26 mouse cellular contexts compared by ENCODE assay signal in the genomic region with DNA sequence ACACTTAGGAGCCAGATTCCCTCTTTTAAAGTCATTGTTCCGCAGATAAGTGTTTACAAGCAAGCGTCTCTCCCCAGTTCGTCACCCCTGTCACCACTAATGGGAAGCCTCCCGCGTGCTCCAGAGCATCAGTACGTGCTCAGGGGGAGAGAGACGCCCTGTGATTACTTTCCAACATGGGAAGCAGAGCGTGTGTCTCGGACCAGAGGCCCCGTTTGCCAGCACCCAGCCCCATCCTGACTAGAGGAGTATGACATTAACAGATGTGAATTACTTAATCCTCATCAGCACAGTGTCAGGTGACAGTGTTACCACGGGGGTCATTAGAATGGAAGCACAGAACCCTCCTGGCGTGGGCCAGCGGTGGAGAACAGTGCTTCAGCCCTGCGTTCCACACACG. TPM values are rescaled to one million over a fixed set of nuclear protein-coding genes. Genes with fewer than 3 reads are reported as not detected.
DNase-seq lines count a peak whose midpoint lies in the region; ATAC-seq and TF ChIP-seq lines count a peak whose summit lies in the region.
"Had no signal": no experiment of that assay in that cellular context is flagged by ENCODE, and none has a peak within 500 bp of the region (broad histone marks: within the 10 kb centered on the region; RNA-seq: fewer than 3 reads in every experiment).

No protein-coding gene starts in this region.

- H3K36me3 ChIP-seq in heart, adult 2 months (ENCODE audit: control insufficient read depth, insufficient read depth, low read length) = no peaks in the 10 kb centered on the region; the same call in none of the 2 replicates
- peaks cover 46% of the 10 kb centered on the region for H3K36me3 ChIP-seq in heart, embryonic 12.5 days
- H3K36me3 ChIP-seq: liver, embryonic 15.5 days had no signal

- peak; percentile 99 for TF ChIP-seq EP300 in heart, adult 2 months (IDR thresholded peaks at IDR 0.05; ENCODE audit: insufficient read depth, low read depth, low read length)

- peak overlapping the region; percentile 55 for H3K27ac ChIP-seq in gastrocnemius, adult 2 months
- peak overlapping the region; percentile 79 for H3K27ac ChIP-seq in heart, adult 2 months
- no peak overlapping the region for H3K27ac ChIP-seq in heart, embryonic 12.5 days (ENCODE audit: poor library complexity, severe bottlenecking)
- H3K27ac ChIP-seq: forebrain, embryonic 13.5 days; hindbrain, embryonic 10.5 days; hindbrain, embryonic 15.5 days; kidney, embryonic 15.5 days; left cerebral cortex, adult 2 months; limb, embryonic 12.5 days; liver, embryonic 15.5 days; lung, embryonic 15.5 days; neural tube, embryonic 12.5 days; stomach, embryonic 15.5 days had no signal

- no peak for TF ChIP-seq CTCF in gastrocnemius, adult 2 months (IDR thresholded peaks at IDR 0.05)
- TF ChIP-seq CTCF in heart, adult 2 months (IDR thresholded peaks at IDR 0.05) = no peak

- ATAC-seq in heart, embryonic 12.5 days (ENCODE audit: insufficient number of reproducible peaks, low FRiP score) = no peak
- no peak for ATAC-seq in activated CD4-positive, CD25-positive, alpha-beta regulatory T cell, adult 4 months
- ATAC-seq: forebrain, embryonic 13.5 days had no signal

- DNase-seq in gastrocnemius, adult 2 months = peak; percentile 36
- DNase-seq in gastrocnemius, postnatal 10 days = no peak
- DNase-seq in heart, adult 2 months = peak; percentile 46 to 76
- peak; percentile 36 to 48 for DNase-seq in heart, postnatal 10 days
- no peak for DNase-seq in urinary bladder, postnatal 36 days (ENCODE audit: low spot score in 2 of 2)
- DNase-seq: adrenal gland, postnatal 10 days; cerebellum, adult 11 months; cerebellum, adult 9-10 months; cerebellum, postnatal 36 days; kidney, adult 18-20 months; kidney, postnatal 25 days had no signal

- WGBS in heart, adult 2 months = 59% methylated on average over 15 of the region's 15 CpGs
- WGBS in heart, embryonic 12.5 days = 89% methylated on average over 15 of the region's 15 CpGs

- no peaks in the 10 kb centered on the region for H3K79me2 ChIP-seq in heart, adult 2 months (replicated peaks; ENCODE audit: control insufficient read depth, insufficient read depth, low read length)

- no peak overlapping the region for H3K9ac ChIP-seq in heart, adult 2 months (ENCODE audit: low read depth, low read length)
- H3K9ac ChIP-seq in heart, embryonic 12.5 days = no peak overlapping the region
- H3K9ac ChIP-seq: forebrain, embryonic 13.5 days; hindbrain, embryonic 15.5 days; kidney, embryonic 15.5 days; limb, embryonic 12.5 days; liver, embryonic 15.5 days; lung, embryonic 15.5 days; neural tube, embryonic 12.5 days; stomach, embryonic 15.5 days had no signal

- no peaks in the 10 kb centered on the region for H3K9me3 ChIP-seq in heart, embryonic 12.5 days (replicated peaks)
- H3K9me3 ChIP-seq: forebrain, embryonic 13.5 days; hindbrain, embryonic 15.5 days; kidney, embryonic 15.5 days; liver, embryonic 15.5 days; lung, embryonic 15.5 days; neural tube, embryonic 12.5 days; stomach, embryonic 15.5 days had no signal

- H3K4me2 ChIP-seq in heart, embryonic 12.5 days = no peak overlapping the region
- H3K4me2 ChIP-seq: forebrain, embryonic 13.5 days; hindbrain, embryonic 15.5 days; kidney, embryonic 15.5 days; limb, embryonic 12.5 days; liver, embryonic 15.5 days; lung, embryonic 15.5 days; midbrain, embryonic 11.5 days; neural tube, embryonic 12.5 days; stomach, embryonic 15.5 days had no signal

- H3K4me1 ChIP-seq in heart, adult 2 months (ENCODE audit: control insufficient read depth, insufficient read depth, low read length) = peaks cover 19% of the 10 kb centered on the region
- H3K4me1 ChIP-seq in heart, embryonic 12.5 days (replicated peaks) = peaks cover 18% of the 10 kb centered on the region
- H3K4me1 ChIP-seq: hindbrain, embryonic 15.5 days; liver, embryonic 15.5 days; neural tube, embryonic 12.5 days; stomach, embryonic 15.5 days had no signal

- intact Hi-C loops in gastrocnemius, adult 2 months (cut with DNase I) = loop anchor here (5.0 kb wide), 2 partner anchors 86 to 141 kb away; partner anchors contain the start of genes Exoc8 and Sprtn
- intact Hi-C loops in heart, adult 2 months (cut with DNase I) = loop anchor here (2.0 kb wide), 2 partner anchors 14 to 86 kb away; no protein-coding TSS in a partner anchor
- intact Hi-C loops in heart, postnatal 10 days (cut with DNase I) = no loop called here

- H3K27me3 ChIP-seq in heart, adult 2 months (ENCODE audit: control insufficient read depth, insufficient read depth, low read length) = no peaks in the 10 kb centered on the region
- no peaks in the 10 kb centered on the region for H3K27me3 ChIP-seq in heart, embryonic 12.5 days (replicated peaks)
- H3K27me3 ChIP-seq: forebrain, embryonic 13.5 days; hindbrain, embryonic 15.5 days; kidney, embryonic 15.5 days; limb, embryonic 12.5 days; liver, embryonic 15.5 days; lung, embryonic 15.5 days; neural tube, embryonic 12.5 days; stomach, embryonic 15.5 days had no signal

- H3K4me3 ChIP-seq in gastrocnemius, adult 2 months = no peak overlapping the region
- H3K4me3 ChIP-seq in heart, adult 2 months = no peak overlapping the region
- H3K4me3 ChIP-seq in heart, embryonic 12.5 days = no peak overlapping the region
- H3K4me3 ChIP-seq: forebrain, embryonic 13.5 days; hindbrain, embryonic 10.5 days; hindbrain, embryonic 15.5 days; kidney, embryonic 15.5 days; left cerebral cortex, adult 2 months; limb, embryonic 12.5 days; liver, embryonic 15.5 days; lung, embryonic 15.5 days; myocyte; neural tube, embryonic 12.5 days; stomach, embryonic 15.5 days had no signal

- no peak for TF ChIP-seq POLR2A in heart, adult 2 months (IDR thresholded peaks at IDR 0.05; ENCODE audit: insufficient read depth, low read depth, low read length)

RNA-seq across cellular contexts. Expression of gene Disc1, which starts 15.3 kb away (rescaled TPM):
- 1 to 10 TPM in 1 of 2 experiments, under 1 TPM in 1; 0.84 to 1.3 TPM for total RNA-seq in gastrocnemius, adult 2 months (2021)
- 1 to 10 TPM; 2.6 to 4.0 TPM for total RNA-seq in gastrocnemius, postnatal 10 days (2021)
- 1 to 10 TPM; 2.2 to 2.3 TPM for total RNA-seq in heart, adult 2 months (2021)
- 1.1 and 1.3 TPM in 2 replicates for polyA plus RNA-seq in heart, adult 2 months (2012; rRNA removed)
- 2.3 and 2.5 TPM in 2 replicates for polyA plus RNA-seq in heart, embryonic 12.5 days (2016; fragmentation: Nextera tagmentation; extraction: Ambion mirVana)
- 1 to 10 TPM; 4.1 to 4.3 TPM for total RNA-seq in heart, postnatal 10 days (2021)
- polyA plus RNA-seq in activated CD4-positive, CD25-positive, alpha-beta regulatory T cell, adult 4 months (2017; shearing (Covaris generic)) = under 1 TPM; 0.37 to 0.56 TPM
- total RNA-seq: G1E had no signal
- polyA plus RNA-seq: G1E had no signal

RNA-seq across cellular contexts. Expression of gene Tsnax, which starts 25.9 kb away (rescaled TPM):
- total RNA-seq in gastrocnemius, adult 2 months (2021) = 10 to 100 TPM; 74.2 to 82.9 TPM
- total RNA-seq in gastrocnemius, postnatal 10 days (2021) = 10 to 100 TPM; 74.9 to 76.4 TPM
- total RNA-seq in heart, adult 2 months (2021) = 10 to 100 TPM; 66.3 to 73.1 TPM
- 43.2 and 78.8 TPM in 2 replicates for polyA plus RNA-seq in heart, adult 2 months (2012; rRNA removed)
- polyA plus RNA-seq in heart, embryonic 12.5 days (2016; fragmentation: Nextera tagmentation; extraction: Ambion mirVana) = 91.8 and 95.9 TPM in 2 replicates
- 10 to 100 TPM; 82.3 to 85.1 TPM for total RNA-seq in heart, postnatal 10 days (2021)
- polyA plus RNA-seq in activated CD4-positive, CD25-positive, alpha-beta regulatory T cell, adult 4 months (2017; shearing (Covaris generic)) = 10 to 100 TPM; 67.9 to 73.2 TPM

Comparison
In these comparisons a context has a peak if more than half of its experiments do, and no peak if none do; other contexts are left out.
1. DNase-seq: peak in gastrocnemius, adult 2 months (single experiment), heart, adult 2 months (2 of 2) and heart, postnatal 10 days (2 of 2); none in gastrocnemius, postnatal 10 days (single experiment) and urinary bladder, postnatal 36 days (0 of 2).